In the genomic region with DNA sequence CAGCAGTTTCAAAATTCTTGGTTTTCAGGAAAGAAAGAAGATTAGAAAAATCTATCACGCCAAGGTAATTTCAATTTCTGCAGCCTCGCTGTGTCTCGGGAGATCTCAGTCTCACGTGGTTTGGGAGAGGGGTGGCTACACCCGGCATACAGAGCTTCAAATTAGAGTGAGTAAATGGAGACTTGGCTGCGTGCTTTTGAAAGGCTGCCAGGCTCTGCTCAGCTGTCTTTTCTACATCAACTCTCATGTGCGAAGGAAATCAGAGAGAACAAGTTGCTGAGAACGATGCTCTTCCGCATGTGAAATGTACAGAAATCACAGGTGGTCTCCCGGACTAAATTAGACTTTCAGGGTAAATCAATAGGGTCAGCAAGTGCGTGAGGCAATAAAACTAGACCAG, we compare ENCODE assay signal across 10 mouse cellular contexts.
DNase-seq lines count a peak whose midpoint lies in the region; ATAC-seq and TF ChIP-seq lines count a peak whose summit lies in the region.
"Had no signal": no experiment of that assay in that cellular context is flagged by ENCODE, and none has a peak within 500 bp of the region (broad histone marks: within the 10 kb centered on the region; RNA-seq: fewer than 3 reads in every experiment).

No protein-coding gene starts in this region.

- no peak overlapping the region for H3K4me3 ChIP-seq in limb, embryonic 14.5 days (replicated peaks; ENCODE audit: low read length)
- H3K4me3 ChIP-seq in limb, embryonic 10.5 days = no peak overlapping the region
- no peak overlapping the region for H3K4me3 ChIP-seq in intestine, embryonic 16.5 days (ENCODE audit: low read length)
- H3K4me3 ChIP-seq: megakaryocyte, embryonic 14.5 days had no signal

- no peak overlapping the region for H3K27ac ChIP-seq in limb, embryonic 14.5 days (replicated peaks; ENCODE audit: low read depth, low read length)
- H3K27ac ChIP-seq in limb, embryonic 10.5 days = no peak overlapping the region
- no peak overlapping the region for H3K27ac ChIP-seq in intestine, embryonic 16.5 days (ENCODE audit: low read length)

- no peaks in the 10 kb centered on the region for H3K36me3 ChIP-seq in limb, embryonic 14.5 days (ENCODE audit: control insufficient read depth, insufficient read depth, low read length)
- H3K36me3 ChIP-seq in limb, embryonic 10.5 days = no peaks in the 10 kb centered on the region
- no peaks in the 10 kb centered on the region for H3K36me3 ChIP-seq in intestine, embryonic 16.5 days (ENCODE audit: control insufficient read depth, insufficient read depth, low read length)

- ATAC-seq in limb, embryonic 14.5 days (ENCODE audit: low FRiP score, low read depth) = no peak; the same call in 1 of the 2 replicates
- no peak for ATAC-seq in intestine, embryonic 16.5 days

- no peak overlapping the region for H3K9ac ChIP-seq in limb, embryonic 14.5 days (ENCODE audit: low read depth, low read length, severe bottlenecking)
- H3K9ac ChIP-seq in intestine, embryonic 16.5 days (ENCODE audit: low read depth, low read length) = no peak overlapping the region

- H3K9me3 ChIP-seq in limb, embryonic 14.5 days (ENCODE audit: control insufficient read depth, low read length) = no peaks in the 10 kb centered on the region
- no peaks in the 10 kb centered on the region for H3K9me3 ChIP-seq in limb, embryonic 10.5 days (replicated peaks)
- H3K9me3 ChIP-seq in intestine, embryonic 16.5 days (ENCODE audit: control insufficient read depth, low read length) = no peaks in the 10 kb centered on the region

- no peaks in the 10 kb centered on the region for H3K4me1 ChIP-seq in limb, embryonic 14.5 days (ENCODE audit: control insufficient read depth, insufficient read depth, low read length)
- H3K4me1 ChIP-seq in limb, embryonic 10.5 days = peaks cover 15% of the 10 kb centered on the region
- H3K4me1 ChIP-seq in intestine, embryonic 16.5 days (ENCODE audit: control insufficient read depth, insufficient read depth, low read length) = no peaks in the 10 kb centered on the region

- TF ChIP-seq POLR2A in limb, embryonic 14.5 days (IDR thresholded peaks at IDR 0.05; ENCODE audit: borderline replicate concordance, extremely low read depth, insufficient read depth, insufficient read length) = no peak

- DNase-seq in cerebellum, postnatal 25 days = peak; percentile 24 to 46
- no peak for DNase-seq in cerebellum, adult 11 months
- peak; percentile 44 for DNase-seq in limb, embryonic 14.5 days (ENCODE audit: low spot score)
- no peak for DNase-seq in limb, embryonic 10.5 days (ENCODE audit: low spot score)
- DNase-seq in left cerebral cortex, adult 18-20 months (ENCODE audit: low spot score in 2 of 2) = peak; percentile 48 to 60
- DNase-seq in right cerebral cortex, postnatal 25 days = peak; percentile 60
- no peak for DNase-seq in embryo, embryonic 10.5 days (ENCODE audit: low spot score)
- DNase-seq: liver had no signal

- no peak overlapping the region for H3K4me2 ChIP-seq in limb, embryonic 14.5 days (replicated peaks; ENCODE audit: low read depth, low read length, severe bottlenecking)
- H3K4me2 ChIP-seq in intestine, embryonic 16.5 days (ENCODE audit: low read depth, low read length) = no peak overlapping the region

- WGBS in limb, embryonic 14.5 days = 62% methylated on average over 11 of the region's 11 CpGs
- 84% methylated on average over 11 of the region's 11 CpGs for WGBS in limb, embryonic 10.5 days
- 64% methylated on average over 11 of the region's 11 CpGs for WGBS in intestine, embryonic 16.5 days

- no peaks in the 10 kb centered on the region for H3K27me3 ChIP-seq in limb, embryonic 14.5 days (ENCODE audit: control insufficient read depth, insufficient read depth, low read length)
- no peaks in the 10 kb centered on the region for H3K27me3 ChIP-seq in limb, embryonic 10.5 days (ENCODE audit: low read depth, poor library complexity, severe bottlenecking)
- H3K27me3 ChIP-seq in intestine, embryonic 16.5 days (replicated peaks; ENCODE audit: control insufficient read depth, insufficient read depth, low read length) = no peaks in the 10 kb centered on the region
- H3K27me3 ChIP-seq: megakaryocyte, embryonic 14.5 days had no signal

Comparison
In these comparisons a context has a peak if more than half of its experiments do, and no peak if none do; other contexts are left out.
1. DNase-seq: peak in cerebellum, postnatal 25 days (2 of 2), limb, embryonic 14.5 days (single experiment), left cerebral cortex, adult 18-20 months (2 of 2) and right cerebral cortex, postnatal 25 days (single experiment); none in cerebellum, adult 11 months (single experiment), limb, embryonic 10.5 days (single experiment) and embryo, embryonic 10.5 days (single experiment).